Mouse (Mus musculus) testis, adult 2 months (tissue): Measurements from ENCODE around the gene Sema4a. TPM values are rescaled to one million over a fixed set of nuclear protein-coding genes. Genes with fewer than 3 reads are reported as not detected.
"Not testable (repeated sequence)": the region's sequence is repeated elsewhere in the genome, so short reads cannot be mapped to it uniquely, and the experiment has no call there.

Experiments used
- H3K27ac ChIP-seq: fragments of 200-500 bp; 2 replicates; pipeline ENCODE4 v1.5.1; 2012; ENCODE audit warnings: low read depth, low read length; ENCODE audit not compliant: control insufficient read depth, insufficient read depth
- H3K27me3 ChIP-seq: fragments of 200-500 bp; 2 replicates; pipeline ENCODE4 v1.6.1; 2012; ENCODE audit warnings: mild to moderate bottlenecking, low read length, moderate library complexity; ENCODE audit not compliant: control insufficient read depth, insufficient read depth
- H3K36me3 ChIP-seq: fragments of 200-500 bp; 2 replicates; pipeline ENCODE4 v1.6.1; 2012; ENCODE audit warnings: mild to moderate bottlenecking, low read length; ENCODE audit not compliant: control insufficient read depth, insufficient read depth
- H3K4me1 ChIP-seq: fragments of 200-500 bp; 2 replicates; pipeline ENCODE4 v1.6.1; 2012; ENCODE audit warnings: low read length; ENCODE audit not compliant: control insufficient read depth, insufficient read depth
- H3K4me3 ChIP-seq: fragments of 200-500 bp; 2 replicates; pipeline ENCODE4 v1.5.1; 2012; ENCODE audit warnings: low read depth, mild to moderate bottlenecking, low read length, moderate library complexity, mixed read lengths; ENCODE audit not compliant: control insufficient read depth
- CTCF ChIP-seq: fragments of 200-500 bp; IDR thresholded peaks from 2 replicates; pipeline ENCODE4 v1.5.1; 2012; ENCODE audit warnings: low read depth, mild to moderate bottlenecking, inconsistent platforms, low read length, moderate library complexity; ENCODE audit not compliant: control insufficient read depth, insufficient read depth, insufficient replicate concordance
- POLR2A ChIP-seq: fragments of 200-500 bp; IDR thresholded peaks from 2 replicates; pipeline ENCODE4 v1.6.1; 2012; ENCODE audit warnings: low read depth, mild to moderate bottlenecking, inconsistent platforms, low read length, moderate library complexity; ENCODE audit not compliant: control insufficient read depth
- polyA plus RNA-seq: library from polyadenylated mRNA; depleted of rRNA; stranded (reverse); fragments of >200 nt; gene quantifications from 2 replicates; pipeline ENCODE4 v1.2.3, GENCODE M21; 2012

The Sema4a gene
- polyA plus RNA-seq, 1 experiment: 58.9 TPM

- Histone ChIP-seq H3K4me3 (no peak overlapping the region), H3K27ac (no peak overlapping the region), H3K4me1 (peaks cover 10% of the 10 kb centered on the region), H3K36me3 (no peaks in the 10 kb centered on the region), H3K27me3 (no peaks in the 10 kb centered on the region)
- no peak for TF ChIP-seq CTCF
- TF ChIP-seq POLR2A: no peak
These were observed 21.4 kb downstream of the Sema4a start for GRCm38 (mm10) chr3:88439582-88439981.

GRCm38 (mm10) chr3:88437454-88437853 is 23.5 kb downstream of the Sema4a start:
- peaks cover 10% of the 10 kb centered on the region for H3K4me1 ChIP-seq
- no peaks in the 10 kb centered on the region for H3K27me3 ChIP-seq
- no peak overlapping the region for H3K4me3 ChIP-seq
- TF ChIP-seq POLR2A: no peak
- no peaks in the 10 kb centered on the region for H3K36me3 ChIP-seq
- H3K27ac ChIP-seq: no peak overlapping the region

- peak overlapping the region; percentile 19 for H3K4me3 ChIP-seq
- no peak overlapping the region for H3K27ac ChIP-seq
- H3K36me3 ChIP-seq: no peaks in the 10 kb centered on the region
- H3K4me1 ChIP-seq: peaks cover 10% of the 10 kb centered on the region
- no peaks in the 10 kb centered on the region for H3K27me3 ChIP-seq
- TF ChIP-seq CTCF (peak; percentile 24; the same call in 1 of the 2 replicates), POLR2A (no peak)
These were observed 24.4 kb downstream of the Sema4a start for GRCm38 (mm10) chr3:88436395-88437201.

GRCm38 (mm10) chr3:88435515-88435914 is 25.5 kb downstream of the Sema4a start:
- Histone ChIP-seq H3K36me3 (no peaks in the 10 kb centered on the region), H3K4me3 (no peak overlapping the region), H3K27ac (no peak overlapping the region), H3K27me3 (no peaks in the 10 kb centered on the region), H3K4me1 (peaks cover 7% of the 10 kb centered on the region)
- no peak for TF ChIP-seq POLR2A
- TF ChIP-seq CTCF: no peak

GRCm38 (mm10) chr3:88428639-88429038 is 32.3 kb downstream of the Sema4a start:
- H3K27me3 ChIP-seq, H3K36me3 ChIP-seq, H3K4me1 ChIP-seq, H3K4me3 ChIP-seq, H3K27ac ChIP-seq: not testable (repeated sequence)

- no peak for TF ChIP-seq CTCF
- TF ChIP-seq POLR2A: no peak
- Histone ChIP-seq H3K36me3 (no peaks in the 10 kb centered on the region), H3K4me3 (no peak overlapping the region), H3K27ac (no peak overlapping the region), H3K27me3 (no peaks in the 10 kb centered on the region), H3K4me1 (peaks cover 5% of the 10 kb centered on the region)
These were observed 33.6 kb downstream of the Sema4a start for GRCm38 (mm10) chr3:88427342-88427905.

GRCm38 (mm10) chr3:88425708-88426420 is 35.1 kb downstream of the Sema4a start:
- Histone ChIP-seq H3K36me3 (no peaks in the 10 kb centered on the region), H3K4me1 (peaks cover 5% of the 10 kb centered on the region), H3K4me3 (no peak overlapping the region), H3K27ac (no peak overlapping the region), H3K27me3 (no peaks in the 10 kb centered on the region)
- TF ChIP-seq POLR2A (no peak), CTCF (no peak)

- Histone ChIP-seq H3K27ac (no peak overlapping the region), H3K36me3 (no peaks in the 10 kb centered on the region), H3K4me3 (no peak overlapping the region), H3K27me3 (no peaks in the 10 kb centered on the region), H3K4me1 (peaks cover 5% of the 10 kb centered on the region)
- TF ChIP-seq CTCF (no peak), POLR2A (no peak)
These were observed 35.7 kb downstream of the Sema4a start for GRCm38 (mm10) chr3:88425330-88425689.
